Mouse (Mus musculus) embryonic fibroblast, embryonic 13.5 days (primary cell): ENCODE results near the gene Grid2ip.
A peak's percentile ranks its signal among the peaks of the same experiment; 100 is the strongest.

ENCODE experiments used
- CTCF ChIP-seq: IDR thresholded peaks from 2 replicates; pipeline ENCODE4 v1.5.1; 2011; ENCODE audit warnings: mild to moderate bottlenecking, control low read depth, low read length, moderate library complexity, borderline replicate concordance; ENCODE audit not compliant: insufficient read depth
- POLR2A ChIP-seq: IDR thresholded peaks from 2 replicates; pipeline ENCODE4 v1.6.1; 2011; ENCODE audit warnings: low read depth, mild to moderate bottlenecking, control low read depth, low read length, moderate library complexity

- peak; percentile 62 for TF ChIP-seq POLR2A
- TF ChIP-seq CTCF: no peak
These were observed 28.2 kb upstream of the Grid2ip start, which contains the start of gene Zdhhc4 for GRCm38 (mm10) chr5:143328690-143329495.
